Mouse (Mus musculus) bone marrow, adult 2 months (tissue): Measurements from ENCODE around the gene Hist2h3c1.

Source experiments
- CTCF ChIP-seq: fragments of 200-500 bp; IDR thresholded peaks from 2 replicates; pipeline ENCODE4 v1.5.1; 2011; ENCODE audit warnings: low read length, control low read depth; ENCODE audit not compliant: control insufficient read depth, insufficient read depth
- POLR2A ChIP-seq: fragments of 200-500 bp; IDR thresholded peaks from 2 replicates; pipeline ENCODE4 v1.6.1; 2011; ENCODE audit warnings: low read depth, mild to moderate bottlenecking, control low read depth, low read length, borderline replicate concordance; ENCODE audit not compliant: control insufficient read depth

GRCm38 (mm10) chr3:96221640-96222038 is 24.8 kb upstream of the Hist2h3c1 start:
- TF ChIP-seq POLR2A = no peak
- TF ChIP-seq CTCF = no peak
